Mouse (Mus musculus) liver, embryonic 14.5 days (tissue): ENCODE data around the gene Nf1.

Experiments
- CTCF ChIP-seq: IDR thresholded peaks from 2 replicates; pipeline ENCODE4 v1.5.1; 2016; ENCODE audit warnings: antibody characterized with exemption, low read depth, control low read depth
- EP300 ChIP-seq: IDR thresholded peaks from 2 replicates; pipeline ENCODE4 v1.6.1; 2016; ENCODE audit warnings: antibody characterized with exemption, low read depth

GRCm38 (mm10) chr11:79519299-79519698 lies 179.8 kb downstream of the Nf1 start:
- TF ChIP-seq CTCF (no peak), EP300 (no peak)
